Mouse (Mus musculus) erythroblast, embryonic 14.5 days (primary cell): ENCODE results near the gene Hlcs.

Experiments used
- GATA1 ChIP-seq: IDR thresholded peaks from 2 replicates; pipeline ENCODE4 v1.6.1; 2012; ENCODE audit warnings: low read length, inconsistent platforms, mixed read lengths
- TAL1 ChIP-seq: IDR thresholded peaks from 3 replicates; pipeline ENCODE4 v1.6.1; 2012; ENCODE audit warnings: low read length, inconsistent platforms, mixed read lengths

DNA sequence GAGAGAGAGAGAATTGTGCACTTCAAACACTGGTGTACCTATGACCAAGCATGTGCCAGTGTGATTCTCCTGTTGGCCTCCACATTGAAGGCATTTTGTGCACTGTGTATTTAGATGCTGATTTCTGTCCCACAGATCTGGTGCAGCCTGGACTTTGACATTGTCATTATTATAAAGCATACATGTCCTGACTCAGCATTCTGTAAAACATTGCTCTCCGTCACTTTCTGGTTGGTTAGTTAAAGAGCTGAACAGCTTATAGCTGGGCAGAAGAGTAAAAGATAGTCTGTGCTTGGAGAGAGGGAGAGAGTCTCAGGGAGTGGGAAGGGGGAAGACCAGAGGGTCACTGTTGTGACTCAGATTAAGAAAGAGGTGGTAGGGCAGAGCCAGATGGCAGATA lies 32.4 kb upstream of the Hlcs start:
- TF ChIP-seq TAL1 (no peak), GATA1 (no peak)
